Mouse (Mus musculus) adrenal gland, adult 18-20 months (tissue): ENCODE data around the gene Csrnp1. TPM values are rescaled to one million over a fixed set of nuclear protein-coding genes. Genes with fewer than 3 reads are reported as not detected.

Source experiments
- DNase-seq, 2 experiments: peaks; one replicate each; pipeline ENCODE4 v3.0.0; 2021 to 2022; ENCODE audit warnings: low spot score in 2 of 2
- total RNA-seq, 2 experiments: library from RNA; stranded (reverse); gene quantifications; 1 replicate in 1 of 2; 2 replicates in 1 of 2; pipeline ENCODE4 v1.2.3; 2021

Gene Csrnp1
- total RNA-seq, 2 experiments from 2014 or later: 13.8 to 19.3 TPM

- DNase-seq: no peak
Measured at GRCm38 (mm10) chr9:119978811-119979441, 5.5 kb downstream of the Csrnp1 start.

GRCm38 (mm10) chr9:119978151-119978810, 6.2 kb downstream of the Csrnp1 start:
- no peak for DNase-seq

GRCm38 (mm10) chr9:119977557-119978060, 6.8 kb downstream of the Csrnp1 start:
- no peak for DNase-seq

GRCm38 (mm10) chr9:119976704-119977556, 7.5 kb downstream of the Csrnp1 start:
- no peak for DNase-seq

GRCm38 (mm10) chr9:119975286-119975685, 9.2 kb downstream of the Csrnp1 start:
- no peak for DNase-seq

- DNase-seq: no peak
Measured at GRCm38 (mm10) chr9:119974609-119975008, 9.8 kb downstream of the Csrnp1 start.

- no peak for DNase-seq
Measured at GRCm38 (mm10) chr9:119973869-119974520, 10.5 kb downstream of the Csrnp1 start.

- DNase-seq: no peak
Measured at GRCm38 (mm10) chr9:119973281-119973680, 11.2 kb downstream of the Csrnp1 start.

- no peak for DNase-seq
Measured at GRCm38 (mm10) chr9:119972582-119972981, 11.9 kb downstream of the Csrnp1 start.

GRCm38 (mm10) chr9:119972166-119972565, 12.3 kb downstream of the Csrnp1 start:
- no peak for DNase-seq

- DNase-seq: no peak
Measured at GRCm38 (mm10) chr9:119970763-119971656, 13.4 kb downstream of the Csrnp1 start.

GRCm38 (mm10) chr9:119970221-119970620, 14.2 kb downstream of the Csrnp1 start:
- peak in 1 of 2 experiments; percentile 60 for DNase-seq

- no peak for DNase-seq
Measured at GRCm38 (mm10) chr9:119969811-119970210, 14.6 kb downstream of the Csrnp1 start.

GRCm38 (mm10) chr9:119966221-119966910, 18.1 kb downstream of the Csrnp1 start:
- DNase-seq: no peak

GRCm38 (mm10) chr9:119965186-119965585, 19.3 kb downstream of the Csrnp1 start:
- DNase-seq: no peak

GRCm38 (mm10) chr9:119964206-119964605, 20.3 kb downstream of the Csrnp1 start:
- DNase-seq: no peak

- peak; percentile 76 to 79 for DNase-seq
Measured at GRCm38 (mm10) chr9:119962987-119963667, 21.3 kb downstream of the Csrnp1 start.

- DNase-seq: no peak
Measured at GRCm38 (mm10) chr9:119962216-119962615, 22.2 kb downstream of the Csrnp1 start.

GRCm38 (mm10) chr9:119958835-119959234, 25.6 kb downstream of the Csrnp1 start:
- no peak for DNase-seq
